Mouse (Mus musculus) gastrocnemius, adult 2 months (tissue): Measurements from ENCODE around the gene Gramd4. TPM values are rescaled to one million over a fixed set of nuclear protein-coding genes. Genes with fewer than 3 reads are reported as not detected.
"Not testable (repeated sequence)": the region's sequence is repeated elsewhere in the genome, so short reads cannot be mapped to it uniquely, and the experiment has no call there.

Experiments used
- DNase-seq: peaks from one replicate; pipeline ENCODE4 v3.0.0; 2022
- H3K27ac ChIP-seq: fragments of 200-600 bp; 2 replicates; pipeline ENCODE4 v1.8.1; 2022; ENCODE audit warnings: mild to moderate bottlenecking
- H3K4me3 ChIP-seq: fragments of 200-600 bp; 2 replicates; pipeline ENCODE4 v1.8.1; 2022; ENCODE audit warnings: mild to moderate bottlenecking, moderate library complexity
- CTCF ChIP-seq: fragments of 200-600 bp; IDR thresholded peaks from 2 replicates; pipeline ENCODE4 v1.8.1; 2022; ENCODE audit warnings: antibody characterized with exemption, mild to moderate bottlenecking, moderate library complexity
- intact Hi-C: fragments of 180-260 bp; cut with DNase I; formaldehyde crosslinking; loops from one replicate; pipeline ENCODE4 v1.15.1; 2025
- total RNA-seq, 2 experiments: library from RNA; stranded (reverse); gene quantifications; 2 replicates each; pipeline ENCODE4 v1.2.3; 2021

Gene Gramd4
- total RNA-seq, 2 experiments from 2014 or later: 5.8 to 11.4 TPM

DNA sequence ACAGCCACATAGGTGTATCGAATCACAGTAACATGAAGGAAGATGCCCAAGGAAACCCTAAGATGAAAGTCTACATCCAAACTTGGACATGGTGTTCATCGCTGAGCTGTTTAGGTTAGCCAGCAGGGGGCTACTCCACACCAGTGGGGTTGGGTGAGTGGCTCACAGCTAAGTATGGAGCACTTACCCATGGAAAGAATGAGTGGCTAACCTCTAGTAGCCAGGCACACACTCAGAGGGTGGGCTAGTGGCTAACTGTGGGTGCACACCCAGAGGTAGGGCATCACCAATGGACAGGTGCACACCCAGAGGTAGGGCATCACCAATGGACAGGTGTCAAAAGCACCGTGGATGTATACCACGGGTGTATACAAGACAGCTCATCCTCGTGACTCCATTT, 102.2 kb downstream of the Gramd4 start:
- TF ChIP-seq CTCF: peak; percentile 33; the same call in 1 of the 2 replicates
- intact Hi-C loops: no loop called here

DNA sequence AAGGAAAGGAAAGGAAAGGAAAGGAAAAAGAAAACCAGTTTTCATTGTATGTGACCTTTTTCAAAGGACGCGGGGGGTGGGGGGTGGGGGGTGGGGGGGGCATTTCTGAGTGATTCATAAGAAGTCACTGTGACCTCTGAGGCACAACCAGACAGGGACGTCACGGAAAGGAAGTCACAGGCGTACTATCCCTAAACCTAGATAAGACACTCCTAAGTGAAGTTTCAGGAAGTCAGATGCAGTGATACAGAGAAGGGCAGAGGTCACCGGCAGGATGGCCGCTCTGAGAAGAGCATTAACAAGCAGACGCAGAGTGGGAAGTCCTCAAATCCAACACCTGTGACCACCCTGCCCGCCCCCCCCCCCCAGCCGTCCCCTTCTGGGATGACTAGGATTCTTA, 103.4 kb downstream of the Gramd4 start:
- no peak for DNase-seq
- TF ChIP-seq CTCF: no peak
- H3K27ac ChIP-seq: no peak overlapping the region
- H3K4me3 ChIP-seq: no peak overlapping the region
- intact Hi-C loops: no loop called here

More for the DNA sequence above, 102.2 kb downstream of the Gramd4 start:
- Histone ChIP-seq H3K4me3 (no peak overlapping the region), H3K27ac (no peak overlapping the region)
- no peak for DNase-seq

DNA sequence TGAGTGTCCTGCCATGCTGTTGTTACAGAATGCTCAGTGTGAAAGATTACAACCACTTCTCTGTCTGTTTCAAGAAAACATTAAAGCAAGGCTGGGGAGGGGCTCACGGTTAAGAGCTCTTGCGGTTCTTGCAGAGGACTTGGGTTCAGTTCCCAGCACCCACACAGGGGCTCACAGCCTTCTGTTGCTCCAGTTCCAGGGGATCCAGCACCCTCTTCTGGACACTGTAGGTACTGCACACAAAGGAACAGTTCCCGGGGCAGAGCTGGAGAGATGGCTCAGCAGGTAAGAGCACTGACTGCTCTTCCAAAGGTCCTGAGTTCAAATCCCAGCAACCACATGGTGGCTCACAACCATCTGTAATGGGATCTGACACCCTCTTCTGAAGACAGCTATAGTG, 104.3 kb downstream of the Gramd4 start:
- H3K27ac ChIP-seq, intact Hi-C loops, H3K4me3 ChIP-seq, DNase-seq: not testable (repeated sequence)
- TF ChIP-seq CTCF: peak; percentile 50

DNA sequence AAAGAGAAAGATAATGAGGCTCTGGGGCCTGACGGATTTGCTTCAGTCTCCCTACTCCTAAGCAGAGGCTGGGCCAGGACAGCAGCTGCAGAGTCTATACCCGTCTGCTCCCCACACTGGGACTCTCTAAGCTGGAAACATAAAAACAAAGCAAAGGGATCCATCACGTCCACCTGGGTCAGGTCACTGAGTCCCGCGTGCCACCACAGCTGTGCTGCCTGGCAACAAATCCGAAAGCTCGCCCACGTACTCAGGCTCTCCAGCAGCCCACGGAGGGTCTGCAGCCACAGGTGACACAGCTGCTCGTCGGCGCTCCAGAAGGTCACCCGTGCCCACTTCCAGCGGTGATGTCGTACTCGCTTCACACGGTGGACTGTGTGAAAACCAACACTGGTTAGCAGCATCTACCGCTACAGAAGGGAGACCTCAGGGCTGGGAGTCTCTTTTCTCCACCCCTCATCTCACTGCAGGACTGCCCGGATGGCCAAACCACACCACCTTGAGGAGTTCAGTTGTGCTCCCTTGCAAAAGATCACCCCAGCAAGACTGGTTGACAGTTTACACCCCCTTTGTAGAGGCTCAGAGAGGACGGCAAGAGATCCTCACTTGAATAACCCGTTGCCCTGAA, 107.3 kb downstream of the Gramd4 start:
- no peak for DNase-seq
- TF ChIP-seq CTCF: no peak
- Histone ChIP-seq H3K4me3 (no peak overlapping the region), H3K27ac (no peak overlapping the region)
- intact Hi-C loops: no loop called here

DNA sequence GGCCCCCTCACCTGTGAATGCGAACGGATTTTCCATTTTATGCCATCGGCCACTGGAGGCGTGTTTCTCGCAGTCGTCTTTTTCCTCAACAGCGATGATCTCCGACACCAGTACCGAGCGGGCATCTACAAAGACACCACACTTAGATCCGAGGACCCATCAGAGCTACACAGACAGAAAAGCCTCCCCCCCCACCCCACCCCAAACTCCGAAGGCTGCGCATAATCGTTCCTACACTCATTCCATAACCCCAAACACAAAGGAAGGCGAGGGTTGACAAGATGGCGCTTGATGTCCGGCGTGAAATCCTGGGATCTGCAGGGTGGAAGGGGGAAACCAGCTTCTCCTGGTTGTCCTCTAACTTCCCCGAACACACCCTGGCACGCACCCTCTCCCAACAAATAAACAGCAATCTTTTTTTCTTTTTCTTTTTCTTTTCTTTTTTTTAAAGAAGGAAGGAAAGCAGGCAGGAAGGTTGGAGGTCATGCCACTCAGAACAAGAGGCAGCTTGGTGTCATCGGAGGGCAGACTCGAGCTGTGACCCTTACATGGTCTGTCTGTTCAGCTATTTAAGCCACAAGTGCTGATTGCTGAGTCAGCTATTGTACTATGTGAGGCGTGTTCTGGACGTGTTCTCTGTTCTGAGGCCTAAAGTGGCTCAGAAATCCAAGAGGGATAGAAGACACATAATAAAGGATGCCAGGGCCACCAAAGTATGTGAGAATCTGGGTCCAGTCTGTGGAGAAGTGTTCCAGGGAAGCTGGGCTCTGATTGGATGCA, 108.5 kb downstream of the Gramd4 start:
- Histone ChIP-seq H3K4me3 (no peak overlapping the region), H3K27ac (no peak overlapping the region)
- DNase-seq: no peak
- no peak for TF ChIP-seq CTCF
- intact Hi-C loops: no loop called here

DNA sequence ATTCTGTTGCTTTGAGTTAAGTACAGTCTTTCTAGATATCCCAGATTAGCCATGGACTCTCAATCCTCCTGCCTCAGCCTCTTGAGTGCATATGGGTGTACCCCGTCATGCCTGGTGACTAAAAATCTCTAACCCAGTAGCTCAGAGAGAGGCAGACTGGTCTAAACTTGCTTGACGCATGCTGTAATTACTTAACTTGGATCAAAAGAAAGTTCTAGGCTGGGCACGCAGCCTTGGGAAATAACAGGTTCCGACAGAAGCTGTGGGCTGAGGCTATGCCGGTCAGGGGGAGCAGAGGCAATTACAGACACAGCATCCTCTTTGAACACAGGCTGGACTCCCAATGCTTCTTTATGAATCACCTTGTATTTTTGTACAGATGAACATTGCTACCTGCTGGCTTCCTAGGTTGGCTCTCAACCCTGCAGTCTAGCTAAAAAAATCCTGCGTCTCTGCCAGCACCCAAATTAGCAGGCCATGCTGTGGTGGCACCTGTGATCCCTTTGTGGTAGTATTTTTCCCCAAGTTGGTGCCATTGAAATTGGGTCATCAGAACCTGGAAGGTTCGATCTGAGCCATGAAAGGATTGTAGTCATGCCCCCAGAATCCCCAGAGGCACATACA, 109.6 kb downstream of the Gramd4 start:
- Histone ChIP-seq H3K27ac (peak overlapping the region; percentile 58), H3K4me3 (no peak overlapping the region)
- no peak for TF ChIP-seq CTCF
- DNase-seq: no peak
- intact Hi-C loops: no loop called here

DNA sequence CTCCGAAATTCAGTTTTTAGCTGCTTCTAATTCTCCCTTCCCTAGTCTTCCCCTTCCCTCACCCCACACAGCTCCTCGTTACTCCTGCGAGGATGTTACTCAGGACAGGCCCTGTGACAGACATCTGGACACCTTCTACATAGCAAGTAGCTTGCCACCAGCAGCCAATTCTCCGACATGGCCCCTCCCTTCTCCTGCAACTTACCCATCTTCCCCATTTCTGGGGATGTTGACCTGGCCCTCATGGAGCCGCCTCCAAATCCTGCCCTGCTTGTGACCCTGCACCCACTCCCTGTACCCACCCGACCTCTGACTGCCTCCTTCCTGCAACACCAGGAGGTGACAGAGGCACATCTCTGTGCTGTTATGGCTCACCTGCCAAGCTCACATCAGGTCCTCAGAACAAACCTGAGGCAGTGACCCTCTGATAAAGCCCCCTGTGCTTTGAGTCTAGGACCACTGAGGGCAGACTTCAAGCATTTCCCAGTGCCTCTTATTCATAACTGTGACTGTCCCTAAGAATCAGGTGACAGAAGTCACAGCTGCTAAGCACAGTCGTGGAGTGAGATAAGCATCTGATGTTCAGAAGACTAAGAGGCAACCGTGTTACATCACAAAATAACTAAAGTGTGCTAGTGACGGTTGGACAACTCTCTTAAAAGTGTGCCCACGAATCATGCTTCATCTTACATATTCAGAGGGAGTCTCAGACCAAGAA, 110.5 kb downstream of the Gramd4 start:
- intact Hi-C loops: no loop called here
- H3K27ac ChIP-seq: peak overlapping the region; percentile 58

DNA sequence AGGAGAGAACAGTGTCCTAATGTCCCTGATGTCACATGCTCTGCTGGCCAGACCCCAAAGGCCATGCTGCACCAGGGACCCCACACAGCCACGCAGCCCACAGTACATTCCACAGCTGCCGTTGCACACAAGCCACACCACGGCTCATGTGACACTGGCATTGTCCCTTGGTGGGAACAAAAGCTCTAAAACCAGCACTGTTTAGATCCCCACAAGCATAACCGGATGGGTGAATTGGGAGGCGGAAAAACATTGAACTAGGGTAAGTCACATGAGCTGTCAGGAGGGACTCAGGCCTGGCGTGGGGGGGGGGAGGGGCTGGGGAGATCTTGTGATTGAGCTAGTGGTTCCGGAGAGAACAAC, 111.0 kb downstream of the Gramd4 start:
- intact Hi-C loops: no loop called here
- no peak for DNase-seq
- Histone ChIP-seq H3K27ac (peak overlapping the region; percentile 58), H3K4me3 (no peak overlapping the region)
- no peak for TF ChIP-seq CTCF

More for the DNA sequence above, 110.5 kb downstream of the Gramd4 start:
- no peak for TF ChIP-seq CTCF
- H3K4me3 ChIP-seq: no peak overlapping the region
- DNase-seq: no peak

DNA sequence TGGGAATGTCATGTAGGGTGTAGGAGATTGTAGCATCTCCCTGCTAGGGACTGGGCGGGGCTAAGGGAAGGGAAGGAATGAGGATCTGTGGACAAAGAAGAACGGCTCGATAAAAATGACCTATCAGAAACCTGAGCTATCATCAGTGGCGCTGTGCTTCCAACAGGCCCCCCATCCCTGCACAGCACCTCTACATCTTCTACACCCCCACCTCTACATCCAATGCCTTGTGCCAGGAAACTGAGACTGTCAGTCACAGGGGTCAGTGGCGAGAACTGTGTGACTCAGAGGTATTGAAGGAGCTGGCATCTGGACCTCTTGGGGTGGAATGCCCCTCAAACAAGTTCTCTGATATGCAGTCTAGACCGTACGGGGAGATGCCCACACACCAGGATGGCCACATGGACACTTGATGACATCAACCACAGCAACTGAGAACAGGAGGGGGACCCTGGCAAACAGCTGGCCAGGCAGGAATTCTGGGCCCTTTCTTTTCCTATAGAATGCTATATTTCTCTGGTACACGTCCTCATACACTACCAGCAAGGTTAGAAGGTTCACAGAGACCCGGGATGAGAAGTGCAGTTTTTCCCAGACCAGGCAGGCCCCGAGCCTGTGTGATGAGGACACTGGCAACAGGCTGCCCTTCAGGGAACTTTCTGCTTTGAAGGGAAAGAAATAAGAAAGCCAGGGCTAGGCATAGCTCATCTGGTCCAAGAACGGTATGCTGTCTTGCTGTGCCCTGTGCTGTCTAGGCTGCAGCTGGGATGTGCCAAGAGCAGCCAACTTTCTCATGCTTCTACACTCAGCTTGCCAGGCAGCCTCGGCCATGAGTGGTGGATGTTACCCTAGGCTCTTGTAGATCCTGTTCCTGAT, 111.7 kb downstream of the Gramd4 start:
- DNase-seq: no peak
- Histone ChIP-seq H3K27ac (peak overlapping the region; percentile 58), H3K4me3 (no peak overlapping the region)
- TF ChIP-seq CTCF: no peak
- intact Hi-C loops: no loop called here

DNA sequence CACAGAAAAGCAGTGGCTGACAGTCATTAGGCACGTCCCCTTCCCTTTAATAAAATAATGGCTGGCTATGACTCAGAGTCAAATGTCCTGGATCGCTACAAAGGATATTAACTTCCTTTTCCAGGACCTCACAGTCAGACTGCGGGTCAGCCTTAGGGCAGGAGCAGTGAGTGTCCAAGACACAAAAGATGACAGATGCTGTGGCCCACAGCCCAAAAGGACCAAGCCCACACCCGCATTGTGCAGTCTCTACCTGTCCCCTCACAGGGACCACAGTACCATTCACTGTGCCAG, 112.3 kb downstream of the Gramd4 start:
- Histone ChIP-seq H3K27ac (peak overlapping the region; percentile 58), H3K4me3 (no peak overlapping the region)
- DNase-seq: no peak
- intact Hi-C loops: no loop called here
- TF ChIP-seq CTCF: no peak

DNA sequence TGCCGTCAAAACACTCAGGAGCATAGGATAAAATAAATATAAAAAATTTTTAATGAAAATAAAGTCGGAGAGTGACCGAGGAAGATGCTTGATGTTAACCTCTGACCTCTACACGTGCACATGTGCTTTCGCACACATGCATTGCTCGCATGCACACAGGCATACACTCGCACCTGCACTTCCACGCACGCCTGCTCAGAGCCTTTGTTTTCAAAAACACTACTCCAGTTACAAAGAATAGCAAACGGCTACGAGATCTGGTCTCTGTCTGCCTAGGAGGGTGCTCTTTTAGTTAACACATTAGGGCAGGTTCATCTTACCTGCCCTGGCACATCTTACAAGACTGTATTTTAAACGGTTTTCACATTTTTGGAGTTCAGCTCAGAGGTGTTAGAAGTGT, 113.8 kb downstream of the Gramd4 start:
- no peak for TF ChIP-seq CTCF
- intact Hi-C loops: no loop called here

DNA sequence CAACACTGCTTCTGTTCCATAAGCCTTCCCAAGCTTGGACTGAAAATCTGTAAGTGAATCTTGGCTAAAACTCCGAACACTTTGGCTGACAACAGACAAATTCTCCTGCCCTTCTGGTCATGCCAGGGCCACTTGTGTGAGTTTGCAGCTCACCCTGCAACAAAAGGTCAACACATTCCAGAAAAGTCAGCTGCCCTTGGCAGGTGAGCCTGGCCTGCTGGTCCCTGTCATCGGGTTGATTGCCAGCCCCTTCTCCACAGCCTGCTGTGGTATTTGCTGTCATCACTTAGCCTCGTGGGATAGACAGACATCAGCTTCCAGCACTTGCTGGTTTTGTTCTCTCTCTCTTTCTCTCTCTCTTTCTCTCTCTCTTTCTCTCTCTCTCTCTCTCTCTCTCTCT, 114.6 kb downstream of the Gramd4 start:
- intact Hi-C loops: no loop called here
- peak overlapping the region; percentile 46 for H3K27ac ChIP-seq
- DNase-seq: no peak

More for the DNA sequence above, 113.8 kb downstream of the Gramd4 start:
- Histone ChIP-seq H3K27ac (no peak overlapping the region), H3K4me3 (no peak overlapping the region)
- no peak for DNase-seq

More for the DNA sequence above, 114.6 kb downstream of the Gramd4 start:
- H3K4me3 ChIP-seq: no peak overlapping the region
- TF ChIP-seq CTCF: no peak
